Mouse (Mus musculus) neural tube, embryonic 12.5 days (tissue): ENCODE measurements around the gene Fbxl20. TPM values are rescaled to one million over a fixed set of nuclear protein-coding genes. Genes with fewer than 3 reads are reported as not detected.

Source experiments
- ATAC-seq: fragments of 200-750 bp; cut with Nextera tagmentation; 2 replicates; pipeline ENCODE4 v1.8.0; 2017; ENCODE audit warnings: low read depth, mild to moderate bottlenecking, moderate TSS enrichment, moderate library complexity; ENCODE audit not compliant: low FRiP score
- H3K27ac ChIP-seq: fragments of 300-500 bp; sonication (generic); 2 replicates; pipeline ENCODE4 v1.5.1; 2016
- H3K27me3 ChIP-seq: fragments of 300-500 bp; sonication (generic); replicated peaks from 2 replicates; pipeline ENCODE4 v1.6.1; 2016; ENCODE audit warnings: mild to moderate bottlenecking
- H3K36me3 ChIP-seq: fragments of 300-500 bp; sonication (generic); 2 replicates; pipeline ENCODE4 v1.6.1; 2016; ENCODE audit warnings: mild to moderate bottlenecking
- H3K4me1 ChIP-seq: fragments of 300-500 bp; sonication (generic); 2 replicates; pipeline ENCODE4 v1.6.1; 2016
- H3K4me2 ChIP-seq: fragments of 300-500 bp; sonication (generic); replicated peaks from 2 replicates; pipeline ENCODE4 v1.6.1; 2016; ENCODE audit warnings: mild to moderate bottlenecking
- H3K4me3 ChIP-seq: fragments of 300-500 bp; sonication (generic); 2 replicates; pipeline ENCODE4 v1.5.1; 2016
- H3K9ac ChIP-seq: fragments of 300-500 bp; sonication (generic); 2 replicates; pipeline ENCODE4 v1.6.1; 2016; ENCODE audit warnings: mild to moderate bottlenecking
- H3K9me3 ChIP-seq: fragments of 300-500 bp; sonication (generic); 2 replicates; pipeline ENCODE4 v1.6.1; 2016; ENCODE audit warnings: mild to moderate bottlenecking
- WGBS: fragments of 180-500 bp; shearing (Covaris S2); methylation state at CpG from one replicate; pipeline ENCODE4 v1.1.7; 2016; 5-methylcytosine and 5-hydroxymethylcytosine counted together
- polyA plus RNA-seq: library from polyadenylated mRNA; unstranded; fragments of >200 nt; fragmentation: Nextera tagmentation; extraction: Ambion mirVana; gene quantifications from 2 replicates; pipeline ENCODE4 v1.2.1, GENCODE M21; 2016

Gene Fbxl20
- polyA plus RNA-seq, 1 experiment from 2014 or later: 40.7 TPM

GRCm38 (mm10) chr11:98142545-98142944 is 7.7 kb downstream of the Fbxl20 start:
- Histone ChIP-seq H3K27ac (no peak overlapping the region), H3K4me1 (peaks cover 9% of the 10 kb centered on the region), H3K4me2 (no peak overlapping the region), H3K9ac (no peak overlapping the region), H3K9me3 (no peaks in the 10 kb centered on the region), H3K27me3 (no peaks in the 10 kb centered on the region), H3K36me3 (peaks cover 3% of the 10 kb centered on the region; the same call in 1 of the 2 replicates), H3K4me3 (no peak overlapping the region)
- ATAC-seq: no peak
- WGBS: 88% methylated on average over 2 of the region's 2 CpGs

GRCm38 (mm10) chr11:98138894-98139293 is 11.3 kb downstream of the Fbxl20 start:
- WGBS: 85% methylated on average over 7 of the region's 7 CpGs
- no peak for ATAC-seq
- H3K9me3 ChIP-seq: no peaks in the 10 kb centered on the region
- no peak overlapping the region for H3K4me3 ChIP-seq
- H3K4me2 ChIP-seq: no peak overlapping the region
- H3K36me3 ChIP-seq: peaks cover 3% of the 10 kb centered on the region; the same call in 1 of the 2 replicates
- H3K27ac ChIP-seq: no peak overlapping the region
- no peak overlapping the region for H3K9ac ChIP-seq
- H3K27me3 ChIP-seq: no peaks in the 10 kb centered on the region
- peaks cover 5% of the 10 kb centered on the region; the same call in 1 of the 2 replicates for H3K4me1 ChIP-seq

GRCm38 (mm10) chr11:98137836-98138235 is 12.4 kb downstream of the Fbxl20 start:
- H3K9me3 ChIP-seq: no peaks in the 10 kb centered on the region
- 94% methylated on average over 11 of the region's 11 CpGs for WGBS
- H3K36me3 ChIP-seq: peaks cover 3% of the 10 kb centered on the region; the same call in 1 of the 2 replicates
- ATAC-seq: no peak
- H3K4me2 ChIP-seq: no peak overlapping the region
- H3K4me1 ChIP-seq: peaks cover 5% of the 10 kb centered on the region; the same call in 1 of the 2 replicates
- H3K27me3 ChIP-seq: no peaks in the 10 kb centered on the region
- H3K27ac ChIP-seq: no peak overlapping the region
- H3K4me3 ChIP-seq: no peak overlapping the region
- no peak overlapping the region for H3K9ac ChIP-seq

- H3K4me2 ChIP-seq: no peak overlapping the region
- no peak overlapping the region for H3K9ac ChIP-seq
- no peak overlapping the region for H3K4me3 ChIP-seq
- peaks cover 5% of the 10 kb centered on the region; the same call in 1 of the 2 replicates for H3K4me1 ChIP-seq
- no peak overlapping the region for H3K27ac ChIP-seq
- H3K9me3 ChIP-seq: no peaks in the 10 kb centered on the region
- no peaks in the 10 kb centered on the region for H3K27me3 ChIP-seq
- ATAC-seq: no peak
- 65% methylated on average over 4 of the region's 4 CpGs for WGBS
- no peaks in the 10 kb centered on the region for H3K36me3 ChIP-seq
Observed at GRCm38 (mm10) chr11:98134951-98135350, 15.3 kb downstream of the Fbxl20 start.

GRCm38 (mm10) chr11:98123424-98123823 is 26.8 kb downstream of the Fbxl20 start:
- Histone ChIP-seq H3K4me3 (no peak overlapping the region), H3K9me3 (no peaks in the 10 kb centered on the region), H3K27ac (no peak overlapping the region), H3K36me3 (peaks cover 26% of the 10 kb centered on the region), H3K27me3 (no peaks in the 10 kb centered on the region), H3K4me1 (no peaks in the 10 kb centered on the region), H3K9ac (no peak overlapping the region), H3K4me2 (no peak overlapping the region)
- 91% methylated on average over 5 of the region's 5 CpGs for WGBS
- ATAC-seq: no peak

GRCm38 (mm10) chr11:98114363-98114762 is 35.8 kb downstream of the Fbxl20 start:
- Histone ChIP-seq H3K4me1 (no peaks in the 10 kb centered on the region), H3K4me2 (no peak overlapping the region), H3K36me3 (peaks cover 47% of the 10 kb centered on the region), H3K27ac (no peak overlapping the region), H3K9me3 (no peaks in the 10 kb centered on the region), H3K4me3 (no peak overlapping the region), H3K27me3 (no peaks in the 10 kb centered on the region), H3K9ac (no peak overlapping the region)
- 90% methylated on average over 1 of the region's 1 CpGs for WGBS
- ATAC-seq: no peak

GRCm38 (mm10) chr11:98113504-98113903 is 36.7 kb downstream of the Fbxl20 start:
- Histone ChIP-seq H3K27me3 (no peaks in the 10 kb centered on the region), H3K9ac (no peak overlapping the region), H3K4me3 (no peak overlapping the region), H3K4me2 (no peak overlapping the region), H3K9me3 (no peaks in the 10 kb centered on the region), H3K4me1 (no peaks in the 10 kb centered on the region), H3K36me3 (peaks cover 50% of the 10 kb centered on the region), H3K27ac (no peak overlapping the region)
- WGBS: 81% methylated on average over 4 of the region's 4 CpGs
- ATAC-seq: no peak

- ATAC-seq: no peak
- H3K9me3 ChIP-seq: no peaks in the 10 kb centered on the region
- no peak overlapping the region for H3K27ac ChIP-seq
- 87% methylated on average over 5 of the region's 5 CpGs for WGBS
- H3K4me1 ChIP-seq: no peaks in the 10 kb centered on the region
- H3K4me3 ChIP-seq: no peak overlapping the region
- H3K36me3 ChIP-seq: peaks cover 70% of the 10 kb centered on the region
- H3K27me3 ChIP-seq: no peaks in the 10 kb centered on the region
- no peak overlapping the region for H3K4me2 ChIP-seq
- H3K9ac ChIP-seq: no peak overlapping the region
Observed at GRCm38 (mm10) chr11:98109706-98110105, 40.5 kb downstream of the Fbxl20 start.

- Histone ChIP-seq H3K36me3 (peaks cover 82% of the 10 kb centered on the region), H3K27me3 (no peaks in the 10 kb centered on the region), H3K4me3 (no peak overlapping the region), H3K4me1 (no peaks in the 10 kb centered on the region), H3K9ac (no peak overlapping the region), H3K9me3 (no peaks in the 10 kb centered on the region), H3K27ac (no peak overlapping the region), H3K4me2 (no peak overlapping the region)
- ATAC-seq: no peak
- WGBS: 83% methylated on average over 3 of the region's 3 CpGs
Observed at GRCm38 (mm10) chr11:98101332-98101731, 48.9 kb downstream of the Fbxl20 start.

- ATAC-seq: no peak
- Histone ChIP-seq H3K9ac (no peak overlapping the region), H3K9me3 (no peaks in the 10 kb centered on the region), H3K27me3 (no peaks in the 10 kb centered on the region), H3K36me3 (peaks cover 64% of the 10 kb centered on the region), H3K4me3 (no peak overlapping the region), H3K27ac (no peak overlapping the region), H3K4me2 (no peak overlapping the region), H3K4me1 (no peaks in the 10 kb centered on the region)
- 94% methylated on average over 9 of the region's 9 CpGs for WGBS
Observed at GRCm38 (mm10) chr11:98090583-98090982, 59.6 kb downstream of the Fbxl20 start.

- 53% methylated on average over 7 of the region's 7 CpGs for WGBS
- no peak overlapping the region for H3K9ac ChIP-seq
- no peak overlapping the region for H3K27ac ChIP-seq
- no peak overlapping the region for H3K4me2 ChIP-seq
- H3K9me3 ChIP-seq: no peaks in the 10 kb centered on the region
- H3K4me1 ChIP-seq: no peaks in the 10 kb centered on the region
- no peak overlapping the region for H3K4me3 ChIP-seq
- H3K36me3 ChIP-seq: peaks cover 56% of the 10 kb centered on the region
- ATAC-seq: no peak
- H3K27me3 ChIP-seq: no peaks in the 10 kb centered on the region
Observed at GRCm38 (mm10) chr11:98088224-98088623, 62.0 kb downstream of the Fbxl20 start.

- Histone ChIP-seq H3K36me3 (peaks cover 41% of the 10 kb centered on the region), H3K4me2 (no peak overlapping the region), H3K9ac (no peak overlapping the region), H3K9me3 (no peaks in the 10 kb centered on the region), H3K27ac (no peak overlapping the region), H3K4me3 (no peak overlapping the region), H3K27me3 (no peaks in the 10 kb centered on the region), H3K4me1 (no peaks in the 10 kb centered on the region)
- whole genome bisulfite sequencing: 73% methylated on average over 7 of the region's 7 CpGs
- ATAC-seq: no peak
Observed at GRCm38 (mm10) chr11:98086574-98086973, 63.6 kb downstream of the Fbxl20 start.

GRCm38 (mm10) chr11:98086141-98086540 is 64.1 kb downstream of the Fbxl20 start:
- no peak overlapping the region for H3K9ac ChIP-seq
- no peaks in the 10 kb centered on the region for H3K4me1 ChIP-seq
- 92% methylated on average over 9 of the region's 9 CpGs for WGBS
- H3K36me3 ChIP-seq: peaks cover 37% of the 10 kb centered on the region
- H3K27ac ChIP-seq: no peak overlapping the region
- no peak for ATAC-seq
- no peaks in the 10 kb centered on the region for H3K9me3 ChIP-seq
- H3K4me3 ChIP-seq: no peak overlapping the region
- no peaks in the 10 kb centered on the region for H3K27me3 ChIP-seq
- H3K4me2 ChIP-seq: no peak overlapping the region
